Mouse (Mus musculus) brain, embryonic 14.5 days (tissue): ENCODE measurements around the gene Hs1bp3.

Experiments
- CTCF ChIP-seq: fragments of 200-500 bp; IDR thresholded peaks from 2 replicates; pipeline ENCODE4 v1.5.1; 2012; ENCODE audit warnings: inconsistent platforms, mild to moderate bottlenecking, moderate library complexity, borderline replicate concordance; ENCODE audit not compliant: insufficient read depth, insufficient read length; ENCODE audit errors: extremely low read depth
- POLR2A ChIP-seq: fragments of 200-500 bp; IDR thresholded peaks from 2 replicates; pipeline ENCODE4 v1.6.1; 2012; ENCODE audit warnings: mild to moderate bottlenecking, inconsistent platforms, borderline replicate concordance; ENCODE audit not compliant: poor library complexity, insufficient read depth, insufficient read length, severe bottlenecking; ENCODE audit errors: extremely low read depth

DNA sequence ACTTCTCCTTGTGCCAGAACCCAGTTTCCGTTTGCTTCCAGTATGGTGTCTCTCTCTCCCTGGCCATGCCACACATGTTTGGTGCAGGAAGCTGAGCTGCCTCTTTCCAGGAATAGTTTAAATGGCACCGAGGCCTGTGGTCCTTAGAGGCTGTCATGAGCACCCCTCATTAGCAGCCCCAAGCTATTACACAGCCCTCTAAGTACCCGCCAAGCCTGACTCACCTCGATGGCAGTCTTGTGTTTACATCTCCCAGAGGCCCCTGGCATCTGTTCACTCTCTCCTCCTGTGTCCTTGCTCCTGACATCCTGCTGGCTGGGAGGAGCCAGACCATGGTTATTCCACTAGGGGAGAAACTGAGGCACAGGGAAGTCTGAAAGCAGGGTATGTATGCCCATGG, 25.3 kb downstream of the Hs1bp3 start:
- no peak for TF ChIP-seq POLR2A
- no peak for TF ChIP-seq CTCF
